Mouse (Mus musculus) heart, embryonic 10.5 days (tissue): ENCODE results near the gene Vti1a. TPM values are rescaled to one million over a fixed set of nuclear protein-coding genes. Genes with fewer than 3 reads are reported as not detected.

ENCODE experiments used
- DNase-seq: peaks from one replicate; pipeline ENCODE4 v3.0.0-alpha.2; 2017; ENCODE audit warnings: low spot score
- H3K27ac ChIP-seq: fragments of 300-500 bp; sonication (generic); 2 replicates; pipeline ENCODE4 v1.5.1; 2016; ENCODE audit warnings: mild to moderate bottlenecking
- H3K27me3 ChIP-seq: fragments of 300-500 bp; sonication (generic); 2 replicates; pipeline ENCODE4 v1.6.1; 2016; ENCODE audit warnings: mild to moderate bottlenecking; ENCODE audit not compliant: poor library complexity, insufficient read depth, severe bottlenecking
- H3K36me3 ChIP-seq: fragments of 300-500 bp; sonication (generic); 2 replicates; pipeline ENCODE4 v1.6.1; 2016; ENCODE audit warnings: mild to moderate bottlenecking, moderate library complexity
- H3K4me1 ChIP-seq: fragments of 300-500 bp; sonication (generic); 2 replicates; pipeline ENCODE4 v1.6.1; 2016; ENCODE audit warnings: mild to moderate bottlenecking
- H3K4me3 ChIP-seq: fragments of 300-500 bp; sonication (generic); 2 replicates; pipeline ENCODE4 v1.5.1; 2016; ENCODE audit warnings: mild to moderate bottlenecking, moderate library complexity
- H3K9me3 ChIP-seq: fragments of 300-500 bp; sonication (generic); 2 replicates; pipeline ENCODE4 v1.6.1; 2016; ENCODE audit warnings: mild to moderate bottlenecking, moderate library complexity
- whole genome bisulfite sequencing: fragments of 180-500 bp; shearing (Covaris S2); methylation state at CpG from one replicate; pipeline ENCODE4 v1.1.7; 2016; 5-methylcytosine and 5-hydroxymethylcytosine counted together
- polyA plus RNA-seq: library from polyadenylated mRNA; unstranded; fragments of >200 nt; fragmentation: Nextera tagmentation; extraction: Ambion mirVana; gene quantifications from 2 replicates; pipeline ENCODE4 v1.2.1, GENCODE M21; 2016

Gene Vti1a
- polyA plus RNA-seq, 1 experiment from 2014 or later: 26.5 TPM

DNA sequence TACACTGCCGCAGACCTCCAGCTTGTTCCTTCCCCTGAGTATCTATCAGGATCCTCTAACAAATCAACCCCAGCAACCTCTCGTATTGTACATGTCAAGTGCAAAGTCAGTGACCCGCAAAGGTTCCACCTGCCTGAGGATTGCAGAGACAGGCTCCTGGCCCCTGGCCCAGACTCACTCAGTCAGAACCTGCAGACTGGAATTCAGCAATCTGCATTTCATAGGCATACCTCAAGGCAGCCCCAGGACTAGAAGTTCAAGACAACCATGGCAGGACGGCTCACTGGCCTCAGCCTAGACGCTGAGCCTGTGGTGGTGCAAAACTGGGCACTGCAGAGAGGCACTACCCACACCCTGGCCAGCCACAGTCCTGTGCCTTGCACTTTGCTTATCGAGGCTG, 264.6 kb downstream of the Vti1a start:
- no peaks in the 10 kb centered on the region for H3K9me3 ChIP-seq
- 82% methylated on average over 6 of the region's 6 CpGs for WGBS
- no peaks in the 10 kb centered on the region for H3K36me3 ChIP-seq
- H3K4me3 ChIP-seq: no peak overlapping the region
- H3K4me1 ChIP-seq: peaks cover 25% of the 10 kb centered on the region
- no peak for DNase-seq
- no peak overlapping the region for H3K27ac ChIP-seq
- H3K27me3 ChIP-seq: peaks cover 7% of the 10 kb centered on the region; the same call in 1 of the 2 replicates

DNA sequence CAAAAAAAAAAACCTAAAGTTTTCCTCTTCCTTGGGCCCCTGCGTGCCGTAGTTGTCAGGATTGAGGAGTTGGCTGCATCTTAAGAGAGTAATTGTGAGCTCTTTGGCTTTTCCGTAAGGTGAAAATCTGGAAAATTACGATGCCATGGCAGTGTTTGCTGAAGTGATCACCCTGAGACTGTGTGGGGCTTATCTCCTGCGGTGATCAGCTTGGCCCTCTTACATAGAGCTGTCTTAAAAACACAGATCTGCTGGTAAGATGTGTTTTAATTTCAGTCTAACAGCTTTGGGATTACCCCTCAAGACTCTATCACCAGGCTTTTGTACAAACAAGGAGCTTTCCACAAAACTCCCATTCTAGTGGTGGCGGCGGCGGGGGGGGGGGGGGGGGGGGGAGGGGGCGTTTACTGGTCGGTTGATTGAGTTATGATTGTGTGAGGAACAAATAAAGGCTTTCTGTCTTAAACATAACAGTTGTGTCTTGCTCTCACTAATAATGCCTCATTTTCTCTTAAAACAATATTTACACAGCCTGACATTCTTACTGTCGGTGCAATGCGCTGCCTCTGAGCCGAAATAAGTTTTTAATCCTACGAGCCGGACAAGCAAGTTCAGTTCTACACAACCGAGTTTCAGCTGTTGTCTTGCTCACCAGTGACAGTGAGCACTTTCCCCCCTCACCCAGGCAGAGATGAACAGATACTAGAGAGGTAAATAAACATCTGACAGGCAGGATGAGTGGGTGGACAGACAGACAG, 267.0 kb downstream of the Vti1a start:
- peaks cover 27% of the 10 kb centered on the region for H3K4me1 ChIP-seq
- no peak for DNase-seq
- no peak overlapping the region for H3K4me3 ChIP-seq
- 69% methylated on average over 13 of the region's 16 CpGs for WGBS
- H3K27ac ChIP-seq: no peak overlapping the region
- H3K36me3 ChIP-seq: no peaks in the 10 kb centered on the region
- no peaks in the 10 kb centered on the region for H3K9me3 ChIP-seq
- H3K27me3 ChIP-seq: peaks cover 8% of the 10 kb centered on the region

DNA sequence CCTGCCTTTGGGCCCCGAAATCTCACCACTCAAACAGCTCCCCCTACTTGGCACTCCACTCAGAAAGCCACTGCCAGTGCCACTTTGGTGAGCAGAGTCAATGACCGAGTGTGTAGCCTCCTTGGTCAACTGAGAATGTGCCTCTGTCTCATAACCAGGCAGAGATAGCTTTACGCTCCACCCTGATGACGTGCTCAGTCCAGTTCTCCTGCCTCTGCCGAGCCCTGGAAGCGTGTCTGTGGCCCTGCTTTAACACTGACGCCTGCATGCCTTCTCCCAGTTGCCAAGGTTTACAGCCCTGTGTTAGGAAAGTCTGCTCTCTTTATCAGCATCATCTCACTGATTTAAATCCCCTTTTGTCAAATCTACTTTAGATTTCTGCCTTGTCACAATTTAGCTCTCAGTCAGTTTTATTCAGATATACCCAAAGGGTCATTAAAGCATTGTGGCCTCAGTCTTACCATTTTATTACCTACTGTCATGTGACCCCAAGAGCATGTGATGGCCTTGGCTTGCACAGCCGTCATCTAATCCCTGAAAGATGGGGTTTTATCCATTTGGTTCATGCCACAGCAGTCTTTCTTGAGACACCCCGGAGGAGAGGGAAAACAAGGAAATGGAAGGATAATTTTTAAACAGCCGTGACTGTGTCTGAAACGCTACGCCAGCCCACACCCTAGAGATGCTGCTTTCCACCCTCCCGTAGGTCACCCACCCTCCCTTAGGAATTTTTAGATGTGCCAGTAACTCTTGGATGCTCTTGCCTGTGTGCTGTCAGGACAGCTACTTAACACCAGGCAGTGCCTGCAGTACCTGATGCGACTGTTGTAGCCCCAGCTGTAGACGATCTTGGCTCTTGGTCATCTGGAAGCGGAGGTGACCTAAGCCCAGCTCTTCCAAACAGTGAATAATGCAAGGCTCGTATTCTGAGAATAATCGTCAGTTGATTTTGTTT, 269.5 kb downstream of the Vti1a start:
- Histone ChIP-seq H3K9me3 (no peaks in the 10 kb centered on the region), H3K27ac (no peak overlapping the region), H3K4me1 (peaks cover 32% of the 10 kb centered on the region), H3K36me3 (no peaks in the 10 kb centered on the region), H3K4me3 (no peak overlapping the region), H3K27me3 (peaks cover 17% of the 10 kb centered on the region)
- DNase-seq: no peak
- WGBS: 60% methylated on average over 18 of the region's 18 CpGs

DNA sequence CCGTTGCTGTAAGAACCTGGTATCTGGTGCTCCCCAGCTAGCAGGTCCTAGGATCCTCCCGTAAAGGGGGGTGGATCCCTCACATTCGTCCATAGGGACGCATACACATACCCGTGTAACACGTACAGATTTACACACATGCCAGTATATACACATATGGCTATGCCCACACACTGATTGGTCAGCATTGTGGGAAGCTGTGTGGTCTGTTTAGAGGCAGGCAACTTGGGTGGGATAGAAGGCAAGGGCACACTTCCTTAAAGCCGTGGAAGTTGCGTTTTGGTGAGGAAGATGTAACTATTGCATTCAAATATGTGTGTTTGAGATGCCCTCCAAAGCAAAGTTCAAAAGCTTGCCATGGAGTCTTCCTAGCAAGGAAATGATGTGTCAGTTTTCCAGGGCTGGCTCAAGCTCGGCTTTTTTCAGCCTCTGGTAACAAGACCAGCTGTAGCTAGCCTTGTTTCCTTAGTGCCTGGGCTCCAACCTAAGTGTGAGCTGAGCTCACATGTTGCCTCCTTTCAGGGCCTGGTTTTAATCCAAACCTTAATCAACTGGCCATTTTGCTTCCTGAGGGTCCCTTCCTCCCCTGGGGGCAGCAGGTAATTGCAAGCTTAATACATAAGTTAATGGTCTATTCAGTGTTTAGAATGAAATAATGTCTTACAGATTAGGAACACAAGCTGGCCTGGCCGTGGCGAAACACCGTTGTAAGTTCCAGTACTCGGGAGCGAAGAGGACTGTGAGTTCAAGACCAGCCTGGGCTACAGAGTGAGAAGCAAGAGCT, 271.7 kb downstream of the Vti1a start:
- no peak for DNase-seq
- H3K27me3 ChIP-seq: peaks cover 22% of the 10 kb centered on the region
- peaks cover 24% of the 10 kb centered on the region for H3K4me1 ChIP-seq
- H3K36me3 ChIP-seq: no peaks in the 10 kb centered on the region
- H3K27ac ChIP-seq: no peak overlapping the region
- no peak overlapping the region for H3K4me3 ChIP-seq
- 75% methylated on average over 14 of the region's 14 CpGs for WGBS
- no peaks in the 10 kb centered on the region for H3K9me3 ChIP-seq

DNA sequence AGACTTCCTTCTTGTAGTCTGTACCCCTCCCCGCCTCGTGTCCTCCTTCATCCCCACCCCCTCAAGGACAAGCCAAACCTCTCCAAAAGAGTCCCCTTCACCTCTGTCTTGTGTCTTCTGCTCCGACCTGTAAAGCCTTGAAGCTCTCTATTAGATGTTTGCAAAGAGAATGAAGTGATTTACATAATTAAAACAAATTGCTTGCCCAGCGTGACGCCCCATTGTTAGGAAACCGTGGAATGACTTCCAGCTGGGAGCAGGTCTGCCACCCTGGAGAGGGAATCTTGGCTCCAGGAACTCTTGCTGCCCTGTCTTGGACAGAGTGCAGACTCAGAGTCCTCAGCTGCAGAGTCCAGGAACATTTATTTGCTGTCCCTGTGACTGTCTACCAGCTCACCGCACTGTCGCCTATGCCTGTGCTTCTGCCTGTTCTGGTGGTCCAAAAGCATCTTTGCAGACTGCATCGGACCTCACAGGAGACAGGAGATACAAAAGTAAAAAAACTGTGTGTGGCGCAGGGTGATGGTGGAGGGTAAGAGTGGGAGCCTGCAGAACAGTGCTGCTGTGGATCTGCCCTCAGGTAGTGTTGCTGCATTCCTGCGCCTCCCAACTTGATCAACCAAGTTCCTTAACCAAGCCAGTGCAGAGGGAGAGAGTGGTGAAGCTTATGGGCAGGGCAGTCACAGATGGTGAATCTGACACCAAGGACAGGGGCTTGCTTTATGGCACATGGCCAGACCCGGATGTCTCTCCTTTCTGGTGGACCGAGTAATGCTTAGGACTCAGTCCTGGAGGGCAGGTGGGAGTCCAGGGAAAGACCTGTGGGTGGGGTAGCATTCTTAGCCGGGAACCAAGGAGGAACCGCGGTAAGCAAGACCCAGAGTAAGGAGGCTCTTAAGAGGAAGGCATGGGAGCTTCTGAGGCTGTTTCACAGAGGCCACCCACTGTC, 273.1 kb downstream of the Vti1a start:
- Histone ChIP-seq H3K27me3 (peaks cover 22% of the 10 kb centered on the region), H3K36me3 (no peaks in the 10 kb centered on the region), H3K27ac (no peak overlapping the region; the same call in none of the 2 replicates), H3K4me1 (peaks cover 34% of the 10 kb centered on the region), H3K9me3 (no peaks in the 10 kb centered on the region), H3K4me3 (no peak overlapping the region)
- DNase-seq: no peak
- 37% methylated on average over 16 of the region's 16 CpGs for whole genome bisulfite sequencing

DNA sequence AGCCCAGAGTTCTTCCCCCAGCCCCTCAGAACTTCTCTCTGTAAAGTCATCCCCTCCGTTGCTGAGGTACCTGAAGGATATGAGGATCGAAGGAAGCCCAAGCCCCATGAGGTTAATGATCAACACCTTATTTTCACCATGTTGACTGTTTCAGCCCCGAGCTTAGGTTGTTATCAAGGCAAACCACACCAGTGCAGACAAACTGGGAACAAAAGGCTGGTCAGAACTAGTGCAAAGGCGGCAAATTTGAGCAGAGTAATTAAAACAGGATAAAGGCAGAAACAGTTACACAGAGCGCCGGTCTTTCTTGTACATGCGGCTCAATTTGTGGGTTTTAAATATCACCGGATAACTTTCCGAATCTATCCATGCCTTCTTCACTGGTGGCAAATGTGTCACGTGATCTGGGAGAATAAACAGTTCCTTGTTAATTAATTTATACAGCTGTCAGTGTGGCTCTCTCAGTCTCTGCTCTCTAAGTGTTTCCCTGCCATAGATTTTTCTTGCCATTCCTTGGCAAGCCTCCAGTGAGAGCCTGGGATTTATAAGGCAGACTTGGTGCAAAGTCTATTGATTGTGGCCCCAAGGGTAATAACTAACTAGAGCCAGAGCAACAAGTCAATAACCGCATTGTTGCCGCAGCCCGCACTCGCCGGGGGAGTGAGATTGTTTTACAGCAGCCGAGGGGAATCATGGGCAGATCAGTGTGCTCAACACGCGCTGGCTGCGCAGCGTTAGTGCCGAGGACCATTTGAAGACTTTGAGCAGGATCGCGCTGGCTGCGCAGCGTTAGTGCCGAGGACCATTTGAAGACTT, 277.0 kb downstream of the Vti1a start:
- peaks cover 21% of the 10 kb centered on the region for H3K27me3 ChIP-seq
- H3K9me3 ChIP-seq: no peaks in the 10 kb centered on the region
- 0 out of 2 replicates have a peak overlapping the region, but pooled peaks have one; percentile 25 for H3K27ac ChIP-seq
- no peaks in the 10 kb centered on the region for H3K36me3 ChIP-seq
- no peak overlapping the region for H3K4me3 ChIP-seq
- no peak for DNase-seq
- WGBS: 67% methylated on average over 26 of the region's 26 CpGs
- peaks cover 52% of the 10 kb centered on the region for H3K4me1 ChIP-seq

DNA sequence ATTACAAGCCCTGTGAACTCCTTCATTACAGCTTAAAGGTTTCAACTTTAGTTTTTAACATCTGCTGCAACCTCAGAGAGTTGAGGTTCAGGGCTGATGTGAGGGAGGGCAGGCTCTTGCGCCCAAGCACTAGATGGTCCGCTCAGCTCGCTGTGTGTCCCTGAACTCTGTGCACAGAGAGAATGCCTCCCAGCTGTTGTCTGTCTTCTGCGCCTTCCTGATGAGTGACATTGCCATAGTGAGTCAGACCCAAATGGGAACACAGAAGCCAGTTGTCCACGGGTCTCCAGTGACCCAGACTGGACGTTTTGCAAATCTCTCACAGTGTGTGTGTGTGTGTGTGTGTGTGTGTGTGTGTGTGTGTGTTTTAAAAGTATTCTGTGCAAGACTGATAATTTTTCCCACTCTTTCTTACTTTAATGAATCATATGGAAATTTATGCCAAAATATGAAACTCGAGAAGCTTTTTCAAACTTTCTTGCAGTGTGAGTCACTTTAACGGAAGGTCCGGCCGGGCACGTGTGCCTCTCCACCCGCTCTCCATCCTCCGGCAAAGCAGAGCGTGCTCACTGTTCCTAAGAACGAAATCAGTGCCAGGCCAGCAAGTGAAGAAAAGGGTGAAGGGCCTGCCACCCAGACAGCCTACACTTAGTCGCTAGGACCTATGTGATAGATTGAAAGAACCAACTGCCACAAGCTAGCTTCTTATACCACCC, 277.8 kb downstream of the Vti1a start:
- DNase-seq: no peak
- Histone ChIP-seq H3K27me3 (peaks cover 13% of the 10 kb centered on the region), H3K27ac (no peak overlapping the region), H3K36me3 (no peaks in the 10 kb centered on the region), H3K9me3 (no peaks in the 10 kb centered on the region), H3K4me3 (no peak overlapping the region), H3K4me1 (peaks cover 55% of the 10 kb centered on the region)
- WGBS: 74% methylated on average over 16 of the region's 16 CpGs

DNA sequence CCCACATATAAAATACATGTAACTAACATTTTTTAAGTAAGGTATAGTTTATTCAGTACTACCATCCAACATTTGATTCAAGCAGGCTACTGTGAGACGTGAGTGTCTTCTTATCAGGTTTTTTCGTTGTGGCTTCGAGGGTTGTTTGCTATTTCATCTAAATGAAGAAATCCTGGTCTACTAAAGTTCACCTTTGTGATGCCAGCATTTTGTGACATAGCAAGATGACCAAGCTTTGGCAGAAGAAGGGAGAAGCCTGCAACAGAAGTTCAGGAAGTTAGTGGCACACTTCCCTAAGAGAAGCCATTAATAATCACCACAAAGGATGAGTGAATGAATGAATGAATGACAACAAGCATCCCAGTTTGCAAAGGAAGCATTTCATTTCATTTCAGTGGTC, 278.4 kb downstream of the Vti1a start:
- Histone ChIP-seq H3K36me3 (no peaks in the 10 kb centered on the region), H3K27me3 (peaks cover 9% of the 10 kb centered on the region; the same call in 1 of the 2 replicates), H3K9me3 (no peaks in the 10 kb centered on the region), H3K27ac (no peak overlapping the region), H3K4me1 (peaks cover 55% of the 10 kb centered on the region), H3K4me3 (no peak overlapping the region)
- no peak for DNase-seq
- WGBS: 84% methylated on average over 3 of the region's 3 CpGs

DNA sequence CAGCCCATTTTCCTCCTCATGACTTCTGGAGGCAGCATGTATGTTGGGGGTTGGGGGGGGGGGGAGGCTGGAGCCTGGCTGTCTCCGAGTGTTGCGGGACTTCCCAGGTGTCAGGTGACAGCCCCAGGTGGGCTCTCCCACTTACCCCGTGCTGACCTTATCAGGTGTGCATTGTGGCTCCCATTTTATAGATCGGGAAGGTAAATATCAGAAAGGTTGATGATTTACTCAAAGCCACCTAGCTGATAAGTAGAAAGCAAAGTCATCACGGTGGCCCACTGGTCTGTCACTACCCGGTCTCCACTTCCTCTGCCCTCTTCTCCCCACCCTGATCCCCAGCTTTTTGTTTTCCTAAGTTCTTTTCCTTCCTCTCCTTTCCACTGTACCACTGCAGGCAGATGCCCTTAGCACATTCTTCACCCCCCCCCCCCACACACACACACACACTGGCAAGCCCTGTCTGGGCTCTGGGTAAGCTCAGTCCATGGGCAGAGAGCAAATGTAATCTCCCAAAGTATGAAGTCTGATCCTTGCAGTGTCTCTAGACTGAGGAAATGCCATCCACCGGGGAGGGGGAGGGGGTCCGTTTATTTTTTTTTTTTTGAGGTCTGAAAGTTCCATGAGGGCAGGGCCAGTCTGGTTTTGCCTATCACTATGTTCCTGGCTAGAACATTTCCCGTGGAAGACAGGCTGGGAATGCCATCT, 280.0 kb downstream of the Vti1a start:
- Histone ChIP-seq H3K4me3 (peak overlapping the region; percentile 35), H3K36me3 (no peaks in the 10 kb centered on the region), H3K4me1 (peaks cover 60% of the 10 kb centered on the region), H3K27ac (peak overlapping the region; percentile 73), H3K9me3 (no peaks in the 10 kb centered on the region), H3K27me3 (0 out of 2 replicates have a peak, but pooled peaks cover 5% of the 10 kb centered on the region)
- no peak for DNase-seq
- WGBS: 23% methylated on average over 8 of the region's 9 CpGs

DNA sequence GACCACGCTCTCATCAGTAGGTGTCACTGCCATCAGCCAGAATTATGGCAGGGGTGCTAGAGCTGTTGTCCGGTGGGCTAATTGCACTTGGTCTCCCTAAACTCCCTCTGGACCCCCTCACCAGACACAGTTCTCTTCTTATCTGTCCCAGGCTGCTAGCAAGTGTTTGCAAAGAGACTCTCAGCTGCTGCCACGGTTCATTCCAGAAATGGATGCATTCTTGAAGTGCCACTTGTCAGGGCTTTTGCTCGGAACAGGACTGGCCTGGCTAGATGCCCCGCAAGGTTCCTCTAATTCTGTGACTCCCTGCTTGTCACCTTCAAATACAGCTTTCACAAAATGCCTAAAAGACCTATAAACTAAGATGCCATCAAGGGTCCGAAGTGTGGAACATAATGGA, 280.7 kb downstream of the Vti1a start:
- Histone ChIP-seq H3K27me3 (0 out of 2 replicates have a peak, but pooled peaks cover 5% of the 10 kb centered on the region), H3K36me3 (no peaks in the 10 kb centered on the region), H3K4me1 (peaks cover 60% of the 10 kb centered on the region), H3K4me3 (peak overlapping the region; percentile 35), H3K9me3 (no peaks in the 10 kb centered on the region), H3K27ac (peak overlapping the region; percentile 67)
- WGBS: 30% methylated on average over 6 of the region's 6 CpGs
- DNase-seq: no peak
